Mouse (Mus musculus): ENCODE measurements around the gene Ctse.

DNA sequence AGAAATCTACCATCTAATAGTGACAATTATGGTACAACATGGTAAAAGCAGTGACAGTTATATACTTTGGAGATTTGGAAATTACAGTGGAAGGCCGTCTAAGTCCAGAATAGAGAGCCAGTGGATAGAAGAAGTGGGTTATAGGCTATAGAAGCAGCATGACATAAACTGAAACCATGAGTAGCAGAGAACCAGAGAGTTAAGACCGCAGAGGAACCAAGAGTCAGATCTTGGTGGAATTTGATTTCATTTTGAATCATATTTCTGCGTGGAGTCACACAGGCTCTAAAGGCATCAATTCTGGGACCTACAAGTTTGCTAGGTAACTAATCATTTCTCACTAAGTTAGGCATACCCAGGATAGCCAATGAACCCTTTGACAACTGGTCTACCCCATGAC is 60.7 kb downstream of the Ctse start:
- no peak for TF ChIP-seq GATA1 (IDR thresholded peaks at IDR 0.05; ENCODE audit: low read length)
- TF ChIP-seq TAL1 (IDR thresholded peaks at IDR 0.05; ENCODE audit: low read length): no peak
